Mouse (Mus musculus): ENCODE data around the gene Palm. TPM values are rescaled to one million over a fixed set of nuclear protein-coding genes. Genes with fewer than 3 reads are reported as not detected.
"Not testable (repeated sequence)": the region's sequence is repeated elsewhere in the genome, so short reads cannot be mapped to it uniquely, and the experiment has no call there.

Gene Palm
- 277 and 303 TPM in 2 replicates for polyA plus RNA-seq (2015; fragmentation: Nextera tagmentation; extraction: Ambion mirVana)

GRCm38 (mm10) chr10:79793051-79793737 lies at the start of gene Palm:
Gene Palm (plus strand): TSS chr10:79793572.
- Histone ChIP-seq H3K36me3 (no peaks in the 10 kb centered on the region), H3K9me3 (no peaks in the 10 kb centered on the region), H3K4me1 (replicated peaks) (peaks cover 44% of the 10 kb centered on the region), H3K9ac (peak within 1 kb of the TSS; percentile 99), H3K4me3 (peak within 1 kb of the TSS; percentile 98), H3K4me2 (peak within 1 kb of the TSS; percentile 87), H3K27me3 (no peaks in the 10 kb centered on the region), H3K27ac (replicated peaks) (peak within 1 kb of the TSS; percentile 94)
- peak; percentile 71 for ATAC-seq (ENCODE audit: low FRiP score, low read depth)
- WGBS: 6% methylated on average over 49 of the region's 51 CpGs

GRCm38 (mm10) chr10:79743650-79744365 lies 49.6 kb upstream of the Palm start:
- 93% methylated on average over 15 of the region's 15 CpGs for WGBS
- Histone ChIP-seq H3K4me3 (no peak overlapping the region), H3K9ac (no peak overlapping the region), H3K27ac (replicated peaks) (no peak overlapping the region), H3K4me2 (no peak overlapping the region), H3K27me3 (no peaks in the 10 kb centered on the region), H3K36me3 (peaks cover 50% of the 10 kb centered on the region), H3K4me1 (replicated peaks) (peaks cover 14% of the 10 kb centered on the region), H3K9me3 (peaks cover 15% of the 10 kb centered on the region)
- ATAC-seq (ENCODE audit: low FRiP score, low read depth): no peak

GRCm38 (mm10) chr10:79745411-79745810 lies 48.0 kb upstream of the Palm start:
- H3K4me1 ChIP-seq (replicated peaks): peaks cover 14% of the 10 kb centered on the region
- no peaks in the 10 kb centered on the region for H3K9me3 ChIP-seq
- WGBS: 93% methylated on average over 3 of the region's 3 CpGs
- H3K27me3 ChIP-seq: no peaks in the 10 kb centered on the region
- H3K4me2 ChIP-seq: peak overlapping the region; percentile 58
- peak overlapping the region; percentile 60 for H3K4me3 ChIP-seq
- peaks cover 34% of the 10 kb centered on the region for H3K36me3 ChIP-seq
- H3K27ac ChIP-seq (replicated peaks): no peak overlapping the region
- 0 out of 2 replicates have a peak overlapping the region, but pooled peaks have one; percentile 19 for H3K9ac ChIP-seq
- no peak for ATAC-seq (ENCODE audit: low FRiP score, low read depth)

- peak; percentile 96 for ATAC-seq (ENCODE audit: low FRiP score, low read depth)
- peaks cover 27% of the 10 kb centered on the region for H3K36me3 ChIP-seq
- H3K4me1 ChIP-seq (replicated peaks): peaks cover 14% of the 10 kb centered on the region
- H3K27ac ChIP-seq (replicated peaks): 0 out of 2 replicates have a peak within 1 kb of the TSS, but pooled peaks have one; percentile 34
- peak within 1 kb of the TSS; percentile 58 for H3K4me2 ChIP-seq
- no peaks in the 10 kb centered on the region for H3K9me3 ChIP-seq
- H3K9ac ChIP-seq: peak within 1 kb of the TSS; percentile 47
- H3K27me3 ChIP-seq: no peaks in the 10 kb centered on the region
- peak within 1 kb of the TSS; percentile 60 for H3K4me3 ChIP-seq
- 4% methylated on average over 38 of the region's 38 CpGs for WGBS
Observed at GRCm38 (mm10) chr10:79745898-79746773, 47.2 kb upstream of the Palm start, which contains the start of gene Polrmt. Gene Polrmt (minus strand): TSS chr10:79746581.

- WGBS: 22% methylated on average over 6 of the region's 6 CpGs
- Histone ChIP-seq H3K9ac (peak overlapping the region; percentile 40), H3K4me3 (peak overlapping the region; percentile 60), H3K4me1 (replicated peaks) (peaks cover 14% of the 10 kb centered on the region), H3K4me2 (peak overlapping the region; percentile 58), H3K27me3 (no peaks in the 10 kb centered on the region), H3K27ac (replicated peaks) (0 out of 2 replicates have a peak overlapping the region, but pooled peaks have one; percentile 31), H3K9me3 (no peaks in the 10 kb centered on the region), H3K36me3 (peaks cover 21% of the 10 kb centered on the region)
- peak; percentile 63 for ATAC-seq (ENCODE audit: low FRiP score, low read depth)
Observed at GRCm38 (mm10) chr10:79746774-79747151, 46.6 kb upstream of the Palm start.

- Histone ChIP-seq H3K4me2 (no peak overlapping the region), H3K36me3 (0 out of 2 replicates have a peak, but pooled peaks cover 7% of the 10 kb centered on the region), H3K4me1 (replicated peaks) (peaks cover 14% of the 10 kb centered on the region), H3K9ac (no peak overlapping the region), H3K4me3 (no peak overlapping the region), H3K9me3 (no peaks in the 10 kb centered on the region), H3K27ac (replicated peaks) (no peak overlapping the region), H3K27me3 (no peaks in the 10 kb centered on the region)
- ATAC-seq (ENCODE audit: low FRiP score, low read depth): no peak
- 78% methylated on average over 6 of the region's 6 CpGs for WGBS
Observed at GRCm38 (mm10) chr10:79748496-79748895, 44.9 kb upstream of the Palm start.

- Histone ChIP-seq H3K9ac (peak within 1 kb of the TSS; percentile 41), H3K36me3 (peaks cover 30% of the 10 kb centered on the region), H3K4me2 (peak within 1 kb of the TSS; percentile 65), H3K9me3 (no peaks in the 10 kb centered on the region), H3K27ac (replicated peaks) (no peak within 1 kb of the TSS), H3K27me3 (no peaks in the 10 kb centered on the region), H3K4me3 (peak within 1 kb of the TSS; percentile 37), H3K4me1 (replicated peaks) (peaks cover 11% of the 10 kb centered on the region)
- ATAC-seq (ENCODE audit: low FRiP score, low read depth): peak; percentile 80
- WGBS: 2% methylated on average over 36 of the region's 36 CpGs
Observed at GRCm38 (mm10) chr10:79754856-79755516, 38.4 kb upstream of the Palm start, which contains the start of gene Fgf22. Gene Fgf22 (plus strand): TSS chr10:79755076.

GRCm38 (mm10) chr10:79755854-79756253 lies 37.5 kb upstream of the Palm start:
- Histone ChIP-seq H3K9ac (no peak overlapping the region), H3K4me3 (no peak overlapping the region), H3K27ac (replicated peaks) (no peak overlapping the region), H3K4me2 (no peak overlapping the region), H3K9me3 (no peaks in the 10 kb centered on the region), H3K36me3 (peaks cover 37% of the 10 kb centered on the region), H3K4me1 (replicated peaks) (peaks cover 11% of the 10 kb centered on the region), H3K27me3 (no peaks in the 10 kb centered on the region)
- WGBS: 85% methylated on average over 3 of the region's 3 CpGs
- no peak for ATAC-seq (ENCODE audit: low FRiP score, low read depth)

- Histone ChIP-seq H3K4me2 (no peak overlapping the region), H3K9ac (no peak overlapping the region), H3K4me3 (no peak overlapping the region), H3K4me1 (replicated peaks) (peaks cover 11% of the 10 kb centered on the region), H3K27ac (replicated peaks) (no peak overlapping the region), H3K27me3 (no peaks in the 10 kb centered on the region), H3K9me3 (no peaks in the 10 kb centered on the region), H3K36me3 (peaks cover 45% of the 10 kb centered on the region)
- ATAC-seq (ENCODE audit: low FRiP score, low read depth): no peak
- WGBS: 93% methylated on average over 24 of the region's 24 CpGs
Observed at GRCm38 (mm10) chr10:79756660-79757059, 36.7 kb upstream of the Palm start.

GRCm38 (mm10) chr10:79759675-79760074 lies 33.7 kb upstream of the Palm start:
- not testable (repeated sequence) for H3K4me3 ChIP-seq; H3K9me3 ChIP-seq; H3K4me2 ChIP-seq; H3K9ac ChIP-seq; ATAC-seq (ENCODE audit: low FRiP score, low read depth); H3K27me3 ChIP-seq; H3K27ac ChIP-seq (replicated peaks)
- Histone ChIP-seq H3K36me3 (peaks cover 53% of the 10 kb centered on the region), H3K4me1 (replicated peaks) (peaks cover 18% of the 10 kb centered on the region)
- 96% methylated on average over 1 of the region's 1 CpGs for WGBS

- Histone ChIP-seq H3K4me2 (no peak overlapping the region), H3K36me3 (peaks cover 53% of the 10 kb centered on the region), H3K4me3 (no peak overlapping the region), H3K9ac (no peak overlapping the region), H3K27me3 (no peaks in the 10 kb centered on the region), H3K9me3 (no peaks in the 10 kb centered on the region), H3K27ac (replicated peaks) (no peak overlapping the region), H3K4me1 (replicated peaks) (peaks cover 18% of the 10 kb centered on the region)
- no peak for ATAC-seq (ENCODE audit: low FRiP score, low read depth)
- 92% methylated on average over 11 of the region's 11 CpGs for WGBS
Observed at GRCm38 (mm10) chr10:79760603-79761143, 32.7 kb upstream of the Palm start.
